Mouse (Mus musculus) forebrain, embryonic 11.5 days (tissue): Measurements from ENCODE around the gene Ammecr1. TPM values are rescaled to one million over a fixed set of nuclear protein-coding genes. Genes with fewer than 3 reads are reported as not detected.

Experiments used
- ATAC-seq: fragments of 200-750 bp; cut with Nextera tagmentation; replicated peaks from 2 replicates; pipeline ENCODE4 v1.8.0; 2017; ENCODE audit warnings: moderate TSS enrichment; ENCODE audit not compliant: low FRiP score
- DNase-seq: peaks from one replicate; pipeline ENCODE4 v3.0.0-alpha.2; 2017; ENCODE audit warnings: low spot score
- H3K27ac ChIP-seq: fragments of 300-500 bp; sonication (generic); 2 replicates; pipeline ENCODE4 v1.5.1; 2014; ENCODE audit warnings: low read depth, low read length
- H3K27me3 ChIP-seq: fragments of 300-500 bp; sonication (generic); 2 replicates; pipeline ENCODE4 v1.6.1; 2014; ENCODE audit warnings: mild to moderate bottlenecking, low read length, mixed read lengths; ENCODE audit not compliant: control insufficient read depth, insufficient read depth
- H3K36me3 ChIP-seq: fragments of 300-500 bp; sonication (generic); 2 replicates; pipeline ENCODE4 v1.6.1; 2014; ENCODE audit warnings: mild to moderate bottlenecking, low read length, moderate library complexity, mixed read lengths; ENCODE audit not compliant: control insufficient read depth, insufficient read depth
- H3K4me1 ChIP-seq: fragments of 300-500 bp; sonication (generic); replicated peaks from 2 replicates; pipeline ENCODE4 v1.6.1; 2014; ENCODE audit warnings: low read length, mixed read lengths; ENCODE audit not compliant: control insufficient read depth, insufficient read depth
- H3K4me2 ChIP-seq: fragments of 300-500 bp; sonication (generic); 2 replicates; pipeline ENCODE4 v1.6.1; 2014; ENCODE audit warnings: low read depth, mild to moderate bottlenecking, low read length, moderate library complexity, mixed read lengths; ENCODE audit not compliant: severe bottlenecking
- H3K4me3 ChIP-seq: fragments of 300-500 bp; sonication (generic); 2 replicates; pipeline ENCODE4 v1.5.1; 2014; ENCODE audit warnings: low read depth, low read length
- H3K9ac ChIP-seq: fragments of 300-500 bp; sonication (generic); 2 replicates; pipeline ENCODE4 v1.6.1; 2014; ENCODE audit warnings: low read length
- H3K9me3 ChIP-seq: fragments of 300-500 bp; sonication (generic); 2 replicates; pipeline ENCODE4 v1.6.1; 2016; ENCODE audit warnings: low read length, mixed read lengths; ENCODE audit not compliant: control insufficient read depth
- WGBS: fragments of 180-500 bp; shearing (Covaris S2); extraction: QIAGEN DNeasy Blood & Tissue Kit; methylation state at CpG from one replicate; pipeline ENCODE4 v1.1.7; 2014; 5-methylcytosine and 5-hydroxymethylcytosine counted together
- polyA plus RNA-seq: library from polyadenylated mRNA; unstranded; fragments of >200 nt; fragmentation: Nextera tagmentation; extraction: Ambion mirVana; gene quantifications from 2 replicates; pipeline ENCODE4 v1.2.1, GENCODE M21; 2014

The Ammecr1 gene
- polyA plus RNA-seq, 1 experiment from 2014 or later = 13.7 TPM

- DNase-seq (no peak), ATAC-seq (no peak)
- H3K9me3 ChIP-seq = no peaks in the 10 kb centered on the region
- peaks cover 2% of the 10 kb centered on the region; the same call in 1 of the 2 replicates for H3K27me3 ChIP-seq
- H3K4me2 ChIP-seq = no peak overlapping the region
- no peaks in the 10 kb centered on the region for H3K36me3 ChIP-seq
- H3K9ac ChIP-seq = no peak overlapping the region
- no peak overlapping the region for H3K27ac ChIP-seq
- 77% methylated on average over 4 of the region's 4 CpGs for WGBS
- no peaks in the 10 kb centered on the region for H3K4me1 ChIP-seq
- H3K4me3 ChIP-seq = no peak overlapping the region
These were observed 124.6 kb downstream of the Ammecr1 start for GRCm38 (mm10) chrX:142841916-142842315.

GRCm38 (mm10) chrX:142839411-142839810, 127.1 kb downstream of the Ammecr1 start:
- DNase-seq (no peak), ATAC-seq (no peak)
- no peak overlapping the region for H3K27ac ChIP-seq
- H3K9ac ChIP-seq = no peak overlapping the region
- H3K4me3 ChIP-seq = no peak overlapping the region
- no peaks in the 10 kb centered on the region for H3K36me3 ChIP-seq
- H3K9me3 ChIP-seq = no peaks in the 10 kb centered on the region
- no peak overlapping the region for H3K4me2 ChIP-seq
- no peaks in the 10 kb centered on the region for H3K4me1 ChIP-seq
- H3K27me3 ChIP-seq = peaks cover 4% of the 10 kb centered on the region; the same call in 1 of the 2 replicates
- WGBS = 90% methylated on average over 7 of the region's 7 CpGs

- H3K27me3 ChIP-seq = peaks cover 4% of the 10 kb centered on the region; the same call in 1 of the 2 replicates
These were observed 127.7 kb downstream of the Ammecr1 start for GRCm38 (mm10) chrX:142838841-142839240.

GRCm38 (mm10) chrX:142837316-142837715, 129.2 kb downstream of the Ammecr1 start:
- H3K4me1 ChIP-seq = no peaks in the 10 kb centered on the region
- no peak overlapping the region for H3K4me3 ChIP-seq
- no peak overlapping the region for H3K27ac ChIP-seq
- no peaks in the 10 kb centered on the region for H3K36me3 ChIP-seq
- no peak overlapping the region for H3K9ac ChIP-seq
- H3K9me3 ChIP-seq = no peaks in the 10 kb centered on the region
- no peak for DNase-seq
- WGBS = 94% methylated on average over 3 of the region's 3 CpGs
- peaks cover 4% of the 10 kb centered on the region; the same call in 1 of the 2 replicates for H3K27me3 ChIP-seq
- ATAC-seq = no peak
- no peak overlapping the region for H3K4me2 ChIP-seq

More at GRCm38 (mm10) chrX:142838841-142839240, 127.7 kb downstream of the Ammecr1 start:
- no peak overlapping the region for H3K27ac ChIP-seq
- no peak overlapping the region for H3K4me2 ChIP-seq
- no peak overlapping the region for H3K9ac ChIP-seq
- H3K4me1 ChIP-seq = no peaks in the 10 kb centered on the region
- no peak for ATAC-seq
- 86% methylated on average over 2 of the region's 2 CpGs for WGBS
- H3K9me3 ChIP-seq = no peaks in the 10 kb centered on the region
- DNase-seq = no peak
- H3K4me3 ChIP-seq = no peak overlapping the region
- no peaks in the 10 kb centered on the region for H3K36me3 ChIP-seq

- Histone ChIP-seq H3K9ac (no peak overlapping the region), H3K27ac (no peak overlapping the region), H3K4me2 (no peak overlapping the region), H3K9me3 (no peaks in the 10 kb centered on the region), H3K4me1 (no peaks in the 10 kb centered on the region), H3K36me3 (no peaks in the 10 kb centered on the region), H3K4me3 (no peak overlapping the region), H3K27me3 (peaks cover 2% of the 10 kb centered on the region; the same call in 1 of the 2 replicates)
- DNase-seq (no peak), ATAC-seq (no peak)
- 92% methylated on average over 7 of the region's 7 CpGs for WGBS
These were observed 130.1 kb downstream of the Ammecr1 start for GRCm38 (mm10) chrX:142836399-142836798.

GRCm38 (mm10) chrX:142834807-142835206, 131.7 kb downstream of the Ammecr1 start:
- Histone ChIP-seq H3K4me3 (no peak overlapping the region), H3K27ac (no peak overlapping the region), H3K4me2 (no peak overlapping the region), H3K27me3 (0 out of 2 replicates have a peak, but pooled peaks cover 2% of the 10 kb centered on the region), H3K36me3 (no peaks in the 10 kb centered on the region), H3K9ac (no peak overlapping the region), H3K4me1 (no peaks in the 10 kb centered on the region), H3K9me3 (no peaks in the 10 kb centered on the region)
- DNase-seq = no peak
- 93% methylated on average over 6 of the region's 6 CpGs for WGBS
- no peak for ATAC-seq

GRCm38 (mm10) chrX:142833164-142833796, 133.2 kb downstream of the Ammecr1 start:
- Histone ChIP-seq H3K9ac (no peak overlapping the region), H3K4me2 (no peak overlapping the region), H3K4me3 (no peak overlapping the region), H3K4me1 (no peaks in the 10 kb centered on the region), H3K27ac (no peak overlapping the region), H3K9me3 (no peaks in the 10 kb centered on the region), H3K27me3 (0 out of 2 replicates have a peak, but pooled peaks cover 2% of the 10 kb centered on the region), H3K36me3 (no peaks in the 10 kb centered on the region)
- DNase-seq = no peak
- no peak for ATAC-seq
- 74% methylated on average over 13 of the region's 13 CpGs for WGBS

GRCm38 (mm10) chrX:142832221-142832620, 134.3 kb downstream of the Ammecr1 start:
- WGBS = 90% methylated on average over 3 of the region's 3 CpGs
- 0 out of 2 replicates have a peak, but pooled peaks cover 2% of the 10 kb centered on the region for H3K27me3 ChIP-seq
- H3K4me1 ChIP-seq = no peaks in the 10 kb centered on the region
- DNase-seq (no peak), ATAC-seq (no peak)
- H3K9ac ChIP-seq = no peak overlapping the region
- no peaks in the 10 kb centered on the region for H3K9me3 ChIP-seq
- no peak overlapping the region for H3K4me3 ChIP-seq
- H3K36me3 ChIP-seq = no peaks in the 10 kb centered on the region
- H3K4me2 ChIP-seq = no peak overlapping the region
- H3K27ac ChIP-seq = no peak overlapping the region

- Histone ChIP-seq H3K27me3 (0 out of 2 replicates have a peak, but pooled peaks cover 2% of the 10 kb centered on the region), H3K9me3 (no peaks in the 10 kb centered on the region), H3K4me2 (no peak overlapping the region), H3K36me3 (no peaks in the 10 kb centered on the region), H3K4me1 (no peaks in the 10 kb centered on the region), H3K9ac (no peak overlapping the region), H3K27ac (no peak overlapping the region), H3K4me3 (no peak overlapping the region)
- DNase-seq (no peak), ATAC-seq (no peak)
- WGBS = 96% methylated on average over 6 of the region's 6 CpGs
These were observed 136.0 kb downstream of the Ammecr1 start for GRCm38 (mm10) chrX:142830572-142830971.
